Mouse (Mus musculus) heart, embryonic 14.5 days (tissue): ENCODE data around the gene Fkbp10. TPM values are rescaled to one million over a fixed set of nuclear protein-coding genes. Genes with fewer than 3 reads are reported as not detected.

Experiments used
- ATAC-seq: fragments of 200-750 bp; cut with Nextera tagmentation; 2 replicates; pipeline ENCODE4 v1.8.0; 2017; ENCODE audit warnings: low read depth, moderate TSS enrichment; ENCODE audit not compliant: insufficient number of reproducible peaks, insufficient read depth, low FRiP score
- H3K27ac ChIP-seq, 2 experiments: fragments of 200-500 bp in 1 of 2; fragments of 300-500 bp in 1 of 2; sonication (generic) in 1 of 2; replicated peaks in 1 of 2; 2 replicates each; pipeline ENCODE4 v1.5.1; 2012 to 2014; ENCODE audit warnings: low read depth in 2 of 2, low read length in 2 of 2, control low read depth in 1 of 2, mild to moderate bottlenecking in 1 of 2, mixed read lengths in 1 of 2; ENCODE audit not compliant: control insufficient read depth in 1 of 2, insufficient read depth in 1 of 2
- H3K27me3 ChIP-seq: fragments of 300-500 bp; sonication (generic); 2 replicates; pipeline ENCODE4 v1.6.1; 2014; ENCODE audit warnings: mild to moderate bottlenecking, low read length, control low read depth; ENCODE audit not compliant: control insufficient read depth, insufficient read depth
- H3K36me3 ChIP-seq: fragments of 300-500 bp; sonication (generic); 2 replicates; pipeline ENCODE4 v1.6.1; 2014; ENCODE audit warnings: mild to moderate bottlenecking, control low read depth, low read length, mixed read lengths; ENCODE audit not compliant: control insufficient read depth, insufficient read depth
- H3K4me1 ChIP-seq, 2 experiments: fragments of 200-500 bp in 1 of 2; fragments of 300-500 bp in 1 of 2; sonication (generic) in 1 of 2; 2 replicates each; pipeline ENCODE4 v1.6.1; 2012 to 2014; ENCODE audit warnings: low read length in 2 of 2, control low read depth in 1 of 2, mixed read lengths in 1 of 2; ENCODE audit not compliant: control insufficient read depth in 2 of 2, insufficient read depth in 2 of 2
- H3K4me2 ChIP-seq: fragments of 300-500 bp; sonication (generic); 2 replicates; pipeline ENCODE4 v1.6.1; 2014; ENCODE audit warnings: mild to moderate bottlenecking, low read length
- H3K4me3 ChIP-seq, 2 experiments: fragments of 200-500 bp in 1 of 2; fragments of 300-500 bp in 1 of 2; sonication (generic) in 1 of 2; 2 replicates each; pipeline ENCODE4 v1.5.1; 2012 to 2014; ENCODE audit warnings: low read length in 2 of 2, mild to moderate bottlenecking in 2 of 2, control low read depth in 1 of 2, low read depth in 1 of 2, moderate library complexity in 1 of 2; ENCODE audit not compliant: control insufficient read depth in 1 of 2, insufficient read depth in 1 of 2
- H3K9ac ChIP-seq: fragments of 300-500 bp; sonication (generic); 2 replicates; pipeline ENCODE4 v1.6.1; 2014; ENCODE audit warnings: mild to moderate bottlenecking, low read length
- H3K9me3 ChIP-seq: fragments of 300-500 bp; sonication (generic); 2 replicates; pipeline ENCODE4 v1.6.1; 2016; ENCODE audit warnings: low read length, control low read depth; ENCODE audit not compliant: control insufficient read depth
- WGBS: fragments of 180-500 bp; shearing (Covaris S2); extraction: QIAGEN DNeasy Blood & Tissue Kit; methylation state at CpG from one replicate; pipeline ENCODE4 v1.1.7; 2014; 5-methylcytosine and 5-hydroxymethylcytosine counted together
- polyA plus RNA-seq: library from polyadenylated mRNA; unstranded; fragments of >200 nt; fragmentation: Nextera tagmentation; extraction: Ambion mirVana; gene quantifications from 2 replicates; pipeline ENCODE4 v1.2.1, GENCODE M21; 2014

Gene Fkbp10
- polyA plus RNA-seq, 1 experiment from 2014 or later: 95.3 TPM

DNA sequence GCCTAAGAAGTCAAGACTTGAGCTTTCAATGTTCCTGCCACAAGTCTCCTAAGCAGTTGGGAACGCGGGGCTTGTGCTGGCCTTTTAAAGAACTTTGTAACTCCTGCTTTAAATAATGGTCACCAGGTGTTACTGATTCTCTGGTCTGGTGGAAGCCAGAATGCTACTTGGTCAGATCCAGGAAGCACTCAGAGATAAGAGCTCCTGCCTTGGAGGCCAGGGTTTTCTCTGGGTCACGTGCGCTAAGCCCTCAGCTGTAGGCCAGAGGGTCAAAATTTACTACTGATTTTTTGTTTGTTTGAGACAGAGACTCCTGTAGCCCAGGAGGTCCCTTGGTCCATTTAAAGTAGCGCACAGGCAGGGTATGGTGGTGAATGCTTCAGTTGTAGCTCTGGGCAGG, 16.5 kb downstream of the Fkbp10 start:
- Histone ChIP-seq H3K4me3 (no peak overlapping the region), H3K9ac (no peak overlapping the region), H3K36me3 (peaks cover 57% of the 10 kb centered on the region), H3K27ac (no peak overlapping the region), H3K9me3 (no peaks in the 10 kb centered on the region), H3K4me1 (peaks cover 34% of the 10 kb centered on the region in 2 experiments), H3K27me3 (no peaks in the 10 kb centered on the region), H3K4me2 (no peak overlapping the region)
- no peak for ATAC-seq
- 70% methylated on average over 5 of the region's 5 CpGs for WGBS

DNA sequence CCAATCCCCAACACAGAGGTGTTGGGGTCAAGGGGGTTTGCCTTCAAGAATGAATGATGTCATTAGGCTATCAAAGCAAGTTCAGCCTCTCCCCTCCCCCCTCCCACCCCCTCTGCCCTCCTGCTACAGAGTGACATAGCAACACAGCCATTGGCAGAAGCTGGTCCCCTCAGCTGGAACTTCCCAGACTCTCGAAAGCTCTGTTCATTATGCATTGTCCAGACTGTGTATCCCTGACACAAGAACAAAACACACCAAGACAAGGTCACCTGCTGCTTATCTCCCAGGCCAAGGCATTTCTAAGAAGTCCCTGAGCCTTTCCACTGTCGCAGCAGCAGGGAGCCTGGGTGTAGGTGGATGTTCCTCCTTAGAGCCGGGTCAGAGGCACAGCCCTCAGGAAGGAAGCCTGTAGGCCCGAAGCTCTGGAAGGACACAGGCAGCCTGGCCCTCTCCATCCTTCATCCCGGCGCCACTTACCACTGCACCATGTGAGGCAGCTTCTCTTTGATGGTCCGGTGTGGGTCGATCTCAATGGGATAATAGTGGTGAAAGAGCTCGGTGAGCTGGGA, 20.3 kb downstream of the Fkbp10 start:
- no peak overlapping the region for H3K9ac ChIP-seq
- no peak overlapping the region for H3K4me3 ChIP-seq
- peaks cover 12 to 18% of the 10 kb centered on the region in 2 experiments for H3K4me1 ChIP-seq
- no peak for ATAC-seq
- H3K4me2 ChIP-seq: no peak overlapping the region
- no peaks in the 10 kb centered on the region for H3K9me3 ChIP-seq
- H3K36me3 ChIP-seq: peaks cover 49% of the 10 kb centered on the region
- no peak overlapping the region for H3K27ac ChIP-seq
- 82% methylated on average over 9 of the region's 9 CpGs for WGBS
- no peaks in the 10 kb centered on the region for H3K27me3 ChIP-seq

DNA sequence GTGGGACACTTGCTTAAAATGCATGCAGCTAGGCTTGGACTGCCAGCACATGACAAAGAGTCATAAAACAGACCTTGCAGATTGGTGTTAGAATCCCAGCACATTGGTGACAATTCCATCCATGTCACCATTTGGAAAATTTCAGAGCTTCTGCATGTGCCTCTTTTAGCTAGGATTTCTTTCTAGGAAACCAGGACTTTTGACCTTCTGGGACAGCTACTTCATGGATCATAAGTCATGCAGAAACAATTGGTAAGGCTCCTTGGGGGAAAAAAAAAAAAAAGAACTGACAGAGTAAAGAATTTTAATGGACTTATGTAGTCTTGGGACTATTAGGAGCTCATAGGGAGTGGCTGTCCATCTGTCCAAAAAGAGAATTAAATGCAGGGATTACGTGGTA, 22.4 kb downstream of the Fkbp10 start:
- H3K27me3 ChIP-seq: no peaks in the 10 kb centered on the region
- WGBS: 91% methylated on average over 1 of the region's 1 CpGs
- H3K4me3 ChIP-seq: no peak overlapping the region
- H3K9me3 ChIP-seq: no peaks in the 10 kb centered on the region
- no peak overlapping the region for H3K9ac ChIP-seq
- peaks cover 40% of the 10 kb centered on the region for H3K36me3 ChIP-seq
- H3K4me1 ChIP-seq: peaks cover 3 to 9% of the 10 kb centered on the region in 2 experiments
- no peak for ATAC-seq
- H3K27ac ChIP-seq: no peak overlapping the region
- H3K4me2 ChIP-seq: no peak overlapping the region

DNA sequence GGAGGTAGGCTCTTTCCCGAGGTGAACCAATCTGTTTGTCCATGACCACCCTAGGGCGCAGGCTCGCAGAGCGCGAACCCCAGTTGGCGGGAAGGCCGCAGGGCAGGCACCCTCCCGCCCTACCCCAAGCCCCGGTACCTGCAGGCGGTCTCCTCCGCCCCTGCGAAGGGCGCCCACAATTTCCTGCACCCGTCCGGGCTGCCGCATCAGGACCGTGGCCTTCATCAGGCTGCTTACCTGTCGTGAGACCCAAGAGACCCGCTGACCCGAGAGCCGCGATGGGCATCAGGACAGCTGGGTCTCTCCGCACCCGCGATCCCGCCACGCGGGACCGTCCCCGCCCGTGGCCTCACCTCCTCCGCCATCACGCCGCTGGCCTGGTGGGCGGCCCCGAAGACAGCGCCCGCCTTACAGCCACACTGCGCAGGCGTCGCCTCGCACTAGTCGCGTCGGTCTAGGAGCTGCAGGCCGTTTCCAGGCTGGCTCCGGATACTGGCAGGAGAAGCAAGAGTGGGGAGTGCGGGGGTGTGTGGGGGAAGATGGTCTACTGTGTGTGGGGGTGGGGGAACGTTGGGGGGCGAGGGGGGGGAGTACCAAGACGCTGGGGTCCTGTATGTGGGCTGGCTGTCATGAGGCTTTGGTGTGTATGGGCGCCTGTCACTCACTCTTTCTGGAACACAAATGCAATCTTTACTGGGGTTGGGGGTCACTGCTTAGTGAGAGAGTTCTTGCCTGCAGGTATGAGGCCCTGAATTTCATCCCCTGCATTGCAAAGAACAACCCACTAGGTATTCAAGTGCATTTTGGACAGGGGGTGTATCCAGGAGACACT, 25.4 kb downstream of the Fkbp10 start:
- H3K27ac ChIP-seq: peak overlapping the region; percentile 20 to 73; a peak in 2 of 4 replicates
- H3K4me1 ChIP-seq: peaks cover 3 to 9% of the 10 kb centered on the region in 2 experiments
- H3K9ac ChIP-seq: peak overlapping the region; percentile 94
- peak overlapping the region; percentile 77 to 89 for H3K4me3 ChIP-seq
- ATAC-seq: peak; percentile 96
- no peaks in the 10 kb centered on the region for H3K27me3 ChIP-seq
- no peaks in the 10 kb centered on the region for H3K9me3 ChIP-seq
- 2% methylated on average over 50 of the region's 52 CpGs for WGBS
- H3K36me3 ChIP-seq: peaks cover 19% of the 10 kb centered on the region
- H3K4me2 ChIP-seq: peak overlapping the region; percentile 79

DNA sequence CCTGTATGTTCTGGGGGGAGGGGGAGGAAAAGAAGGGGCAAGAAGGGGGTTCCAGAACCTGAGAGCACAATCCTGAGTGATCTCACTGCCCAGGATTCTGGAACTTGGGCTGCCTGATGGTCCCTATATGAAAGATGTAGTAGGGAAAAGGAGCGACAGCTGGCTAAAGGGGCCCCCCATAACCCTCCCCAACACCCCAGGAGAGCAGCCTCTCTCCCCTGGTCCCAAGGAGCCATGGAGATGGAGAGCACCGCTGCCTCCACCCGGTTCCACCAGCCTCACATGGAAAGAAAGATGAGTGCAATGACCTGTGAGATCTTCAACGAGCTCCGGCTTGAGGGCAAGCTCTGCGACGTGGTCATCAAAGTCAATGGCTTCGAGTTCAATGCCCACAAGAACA, 26.3 kb downstream of the Fkbp10 start, which contains the start of the genes Nt5c3b and Klhl10:
Nt5c3b (minus strand) TSS at position 12 of the 400 bp plus-strand sequence.
Klhl10 (plus strand) TSS at position 121 of the 400 bp plus-strand sequence.
- H3K27me3 ChIP-seq: no peaks in the 10 kb centered on the region
- peak within 1 kb of the TSS; percentile 77 to 89 for H3K4me3 ChIP-seq
- peak within 1 kb of the TSS; percentile 94 for H3K9ac ChIP-seq
- peaks cover 3 to 9% of the 10 kb centered on the region in 2 experiments for H3K4me1 ChIP-seq
- peak within 1 kb of the TSS; percentile 79 for H3K4me2 ChIP-seq
- no peak for ATAC-seq
- 82% methylated on average over 8 of the region's 8 CpGs for WGBS
- H3K36me3 ChIP-seq: peaks cover 10% of the 10 kb centered on the region
- H3K27ac ChIP-seq: peak within 1 kb of the TSS; percentile 20 to 73; a peak in 2 of 4 replicates
- no peaks in the 10 kb centered on the region for H3K9me3 ChIP-seq

DNA sequence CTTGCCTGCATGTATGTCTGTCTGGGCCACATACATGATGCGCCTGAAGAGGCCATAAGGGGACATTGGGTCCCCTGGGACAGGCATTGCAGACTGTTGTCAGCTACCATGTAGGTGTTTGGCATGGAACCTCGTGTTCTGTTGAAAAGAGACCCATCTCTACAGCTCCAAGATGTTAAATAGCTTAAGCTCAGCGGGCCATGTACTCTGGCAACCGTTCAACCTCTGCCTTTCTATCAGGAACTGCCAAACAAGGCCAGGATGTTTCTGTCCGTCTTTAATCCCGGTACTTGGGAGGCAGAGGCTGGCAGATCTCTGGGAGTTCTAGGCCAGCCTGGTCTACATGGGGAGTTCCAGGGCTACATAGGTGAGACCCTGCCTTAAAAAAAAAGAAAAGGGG, 27.1 kb downstream of the Fkbp10 start:
- WGBS: 83% methylated on average over 6 of the region's 6 CpGs
- no peak for ATAC-seq

DNA sequence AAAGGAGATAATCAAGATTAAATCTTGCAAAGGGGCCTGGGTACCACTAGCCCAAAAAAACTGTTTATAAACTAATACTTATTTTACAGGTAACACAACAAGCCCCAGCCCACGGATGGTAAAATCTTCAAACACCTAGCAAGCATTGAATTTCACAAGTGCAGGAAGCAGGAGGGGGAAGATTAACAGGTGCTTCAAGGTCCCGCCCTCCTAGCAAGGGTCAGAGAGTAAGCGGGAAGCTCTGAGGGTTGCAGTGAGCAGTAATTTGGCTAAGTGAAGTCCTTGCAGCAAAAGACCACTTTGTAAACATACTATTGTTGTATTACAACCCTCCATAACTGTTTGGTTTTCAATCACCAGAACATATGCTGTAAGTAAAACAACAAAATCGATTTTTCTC, 41.8 kb downstream of the Fkbp10 start:
- WGBS: 78% methylated on average over 4 of the region's 4 CpGs

More for the DNA sequence above, 27.1 kb downstream of the Fkbp10 start:
- no peaks in the 10 kb centered on the region for H3K27me3 ChIP-seq
- no peak overlapping the region for H3K4me3 ChIP-seq
- H3K4me1 ChIP-seq: peaks cover 3 to 9% of the 10 kb centered on the region in 2 experiments
- no peak overlapping the region for H3K9ac ChIP-seq
- H3K36me3 ChIP-seq: peaks cover 4% of the 10 kb centered on the region
- no peaks in the 10 kb centered on the region for H3K9me3 ChIP-seq
- H3K27ac ChIP-seq: no peak overlapping the region
- H3K4me2 ChIP-seq: no peak overlapping the region

More for the DNA sequence above, 41.8 kb downstream of the Fkbp10 start:
- Histone ChIP-seq H3K4me1 (no peaks in the 10 kb centered on the region), H3K4me2 (no peak overlapping the region), H3K27ac (no peak overlapping the region), H3K27me3 (no peaks in the 10 kb centered on the region), H3K36me3 (peaks cover 32% of the 10 kb centered on the region), H3K4me3 (no peak overlapping the region), H3K9ac (no peak overlapping the region), H3K9me3 (no peaks in the 10 kb centered on the region)
- no peak for ATAC-seq
